10 mouse cellular contexts compared by ENCODE assay signal in genomic region chr5:125534611-125535324, GRCm38 (mm10). TPM values are rescaled to one million over a fixed set of nuclear protein-coding genes. Genes with fewer than 3 reads are reported as not detected.
DNase-seq lines count a peak whose midpoint lies in the region; ATAC-seq and TF ChIP-seq lines count a peak whose summit lies in the region.
"Had no signal": no experiment of that assay in that cellular context is flagged by ENCODE, and none has a peak within 500 bp of the region (broad histone marks: within the 10 kb centered on the region; RNA-seq: fewer than 3 reads in every experiment).

No protein-coding gene starts in this region.

- no peak for ATAC-seq in forebrain, embryonic 12.5 days (ENCODE audit: low FRiP score)

- 2% methylated on average over 26 of the region's 26 CpGs for WGBS in forebrain, embryonic 12.5 days

- no peaks in the 10 kb centered on the region for H3K9me3 ChIP-seq in forebrain, embryonic 12.5 days
- H3K9me3 ChIP-seq: embryonic facial prominence, embryonic 15.5 days had no signal

- H3K9ac ChIP-seq in forebrain, embryonic 12.5 days = no peak overlapping the region
- H3K9ac ChIP-seq: embryonic facial prominence, embryonic 15.5 days had no signal

- H3K27me3 ChIP-seq in forebrain, embryonic 12.5 days = peaks cover 72% of the 10 kb centered on the region

- peaks cover 2% of the 10 kb centered on the region for H3K4me1 ChIP-seq in cortical plate, adult 2 months (ENCODE audit: control insufficient read depth, insufficient read depth, low read length)
- H3K4me1 ChIP-seq in forebrain, embryonic 12.5 days = peaks cover 41% of the 10 kb centered on the region

- no peak for TF ChIP-seq CTCF in cortical plate, adult 2 months (IDR thresholded peaks at IDR 0.05; ENCODE audit: extremely low read depth, insufficient read depth, low read length)

- H3K4me2 ChIP-seq in forebrain, embryonic 12.5 days = peak overlapping the region; percentile 47
- H3K4me2 ChIP-seq: embryonic facial prominence, embryonic 15.5 days had no signal

- H3K36me3 ChIP-seq in forebrain, embryonic 12.5 days (replicated peaks) = no peaks in the 10 kb centered on the region
- H3K36me3 ChIP-seq: embryonic facial prominence, embryonic 15.5 days had no signal

- peak overlapping the region; percentile 77 for H3K4me3 ChIP-seq in cortical plate, adult 2 months (ENCODE audit: insufficient read depth, low read length)
- H3K4me3 ChIP-seq in forebrain, embryonic 12.5 days (replicated peaks) = peak overlapping the region; percentile 59
- H3K4me3 ChIP-seq: embryonic facial prominence, embryonic 15.5 days had no signal

- peak; percentile 30; the same call in 1 of the 2 replicates for TF ChIP-seq POLR2A in cortical plate, adult 2 months (IDR thresholded peaks at IDR 0.05; ENCODE audit: extremely low read depth, insufficient read depth, low read length)

- intact Hi-C loops in heart, postnatal 14 days (cut with DNase I) = no loop called here

- peak; percentile 77 for DNase-seq in layer of hippocampus, adult 9-11 months
- DNase-seq in neural tube, embryonic 10.5 days (ENCODE audit: extremely low spot score, low spot score) = peak; percentile 56
- DNase-seq in spleen, postnatal 10 days (ENCODE audit: low spot score in 2 of 2) = no peak
- DNase-seq in heart, postnatal 14 days = no peak
- DNase-seq in cerebellum, adult 9-10 months = no peak
- no peak for DNase-seq in thymus, adult 18-20 months

- peak overlapping the region; percentile 98 for H3K27ac ChIP-seq in cortical plate, adult 2 months (ENCODE audit: insufficient read depth, low read length)
- no peak overlapping the region for H3K27ac ChIP-seq in forebrain, embryonic 12.5 days
- H3K27ac ChIP-seq: embryonic facial prominence, embryonic 15.5 days; macrophage had no signal

RNA-seq across cellular contexts. Expression of gene Tmem132b, which starts 3.2 kb away (rescaled TPM):
- polyA plus RNA-seq in cortical plate, adult 2 months (2012; rRNA removed) = 31.5 and 36.1 TPM in 2 replicates
- 1.6 and 1.8 TPM in 2 replicates for polyA plus RNA-seq in forebrain, embryonic 12.5 days (2016; fragmentation: Nextera tagmentation; extraction: Ambion mirVana)
- total RNA-seq in heart, postnatal 14 days (2021) = not detected
- polyA plus RNA-seq: macrophage had no signal

RNA-seq across cellular contexts. Expression of gene Aacs, which starts 59.2 kb away (rescaled TPM):
- polyA plus RNA-seq in cortical plate, adult 2 months (2012; rRNA removed) = 51.5 and 51.8 TPM in 2 replicates
- polyA plus RNA-seq in forebrain, embryonic 12.5 days (2016; fragmentation: Nextera tagmentation; extraction: Ambion mirVana) = 54.8 and 62.3 TPM in 2 replicates
- total RNA-seq in heart, postnatal 14 days (2021) = 1 to 10 TPM; 4.0 to 4.8 TPM

Comparison
In these comparisons a context has a peak if more than half of its experiments do, and no peak if none do; other contexts are left out.
1. DNase-seq: peak in layer of hippocampus, adult 9-11 months (single experiment) and neural tube, embryonic 10.5 days (single experiment); none in spleen, postnatal 10 days (0 of 2), heart, postnatal 14 days (0 of 2), cerebellum, adult 9-10 months (single experiment) and thymus, adult 18-20 months (0 of 2).
2. RNA of gene Tmem132b, which starts 3.2 kb away (polyA plus RNA-seq): 31.5 to 36.1 TPM in cortical plate, adult 2 months; 1.6 to 1.8 TPM in forebrain, embryonic 12.5 days; every median in the first group is over 10 times any median in the second.